Mouse (Mus musculus) cortical plate, adult 2 months (tissue): ENCODE results near the gene Nrl. TPM values are rescaled to one million over a fixed set of nuclear protein-coding genes. Genes with fewer than 3 reads are reported as not detected.

Experiments
- H3K27ac ChIP-seq: fragments of 200-500 bp; 2 replicates; pipeline ENCODE4 v1.5.1; 2012; ENCODE audit warnings: low read length, control low read depth, inconsistent platforms; ENCODE audit not compliant: insufficient read depth
- H3K4me1 ChIP-seq: fragments of 200-500 bp; 2 replicates; pipeline ENCODE4 v1.6.1; 2011; ENCODE audit warnings: low read length; ENCODE audit not compliant: control insufficient read depth, insufficient read depth
- H3K4me3 ChIP-seq: fragments of 200-500 bp; 2 replicates; pipeline ENCODE4 v1.5.1; 2011; ENCODE audit warnings: mild to moderate bottlenecking, low read length, control low read depth; ENCODE audit not compliant: insufficient read depth
- CTCF ChIP-seq: fragments of 200-500 bp; IDR thresholded peaks from 2 replicates; pipeline ENCODE4 v1.5.1; 2011; ENCODE audit warnings: mild to moderate bottlenecking, control low read depth, low read length; ENCODE audit not compliant: insufficient read depth; ENCODE audit errors: extremely low read depth
- POLR2A ChIP-seq: fragments of 200-500 bp; IDR thresholded peaks from 2 replicates; pipeline ENCODE4 v1.6.1; 2011; ENCODE audit warnings: mild to moderate bottlenecking, low read length, control low read depth; ENCODE audit not compliant: insufficient read depth; ENCODE audit errors: extremely low read depth
- polyA plus RNA-seq: library from polyadenylated mRNA; depleted of rRNA; stranded (reverse); fragments of >200 nt; gene quantifications from 2 replicates; pipeline ENCODE4 v1.2.3, GENCODE M21; 2012

Gene Nrl
- polyA plus RNA-seq, 1 experiment, result 0.21 TPM

DNA sequence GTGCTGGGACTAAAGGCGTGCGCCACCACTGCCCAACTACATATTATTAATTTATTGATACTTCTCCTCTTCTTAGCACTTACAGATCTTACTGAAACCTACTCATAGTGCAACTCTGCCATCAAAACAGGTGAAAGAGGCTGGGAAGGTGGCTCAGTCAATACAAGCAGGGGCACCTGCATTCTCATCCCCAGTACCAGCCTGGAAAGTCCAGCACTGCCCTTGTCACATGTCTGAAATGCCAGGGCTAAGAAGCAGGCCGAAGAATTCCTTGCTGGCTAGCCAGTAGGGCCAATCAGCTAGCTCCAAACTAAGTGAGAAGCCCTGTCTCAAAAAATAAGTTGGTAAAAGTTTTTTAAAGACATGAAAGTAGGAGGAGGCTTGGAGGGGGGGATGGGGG lies 32.8 kb upstream of the Nrl start:
- no peak for TF ChIP-seq POLR2A
- TF ChIP-seq CTCF, result no peak
- H3K27ac ChIP-seq, result no peak overlapping the region
- peaks cover 3% of the 10 kb centered on the region; the same call in 1 of the 2 replicates for H3K4me1 ChIP-seq
- H3K4me3 ChIP-seq, result no peak overlapping the region

DNA sequence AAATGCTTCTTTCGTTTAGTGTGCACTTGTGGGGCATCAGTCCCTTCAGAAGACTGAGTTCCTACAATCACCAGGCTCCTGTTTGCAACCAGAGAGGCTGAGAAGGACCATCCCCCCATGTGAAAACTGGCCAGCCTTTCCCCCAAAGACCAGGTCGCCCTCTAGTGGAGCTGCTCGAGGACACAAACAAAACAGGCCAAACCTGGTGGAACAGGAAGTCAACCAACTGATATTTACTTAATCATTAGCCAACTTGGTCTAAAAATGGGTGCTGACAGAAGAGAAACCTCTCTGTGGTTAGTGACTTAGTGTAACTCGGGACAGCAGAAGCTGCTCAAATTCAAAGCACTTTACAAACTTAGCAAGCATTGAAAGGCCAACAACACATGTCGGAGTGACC lies 32.2 kb upstream of the Nrl start:
- no peak overlapping the region for H3K4me3 ChIP-seq
- H3K27ac ChIP-seq, result no peak overlapping the region
- peak; percentile 85 for TF ChIP-seq CTCF
- TF ChIP-seq POLR2A, result no peak
- H3K4me1 ChIP-seq, result peaks cover 3% of the 10 kb centered on the region; the same call in 1 of the 2 replicates

- no peak overlapping the region for H3K4me3 ChIP-seq
- H3K27ac ChIP-seq, result no peak overlapping the region
- TF ChIP-seq POLR2A, result no peak
- no peak for TF ChIP-seq CTCF
- H3K4me1 ChIP-seq, result no peaks in the 10 kb centered on the region
These were observed 31.0 kb upstream of the Nrl start for GRCm38 (mm10) chr14:55555788-55556187.

GRCm38 (mm10) chr14:55554635-55555034 lies 29.9 kb upstream of the Nrl start:
- Histone ChIP-seq H3K4me3 (no peak overlapping the region), H3K4me1 (no peaks in the 10 kb centered on the region), H3K27ac (no peak overlapping the region)
- TF ChIP-seq POLR2A, result no peak
- no peak for TF ChIP-seq CTCF

- H3K4me1 ChIP-seq, result no peaks in the 10 kb centered on the region
- no peak overlapping the region for H3K4me3 ChIP-seq
- TF ChIP-seq POLR2A (no peak), CTCF (no peak)
- no peak overlapping the region for H3K27ac ChIP-seq
These were observed 27.0 kb upstream of the Nrl start for GRCm38 (mm10) chr14:55551794-55552193.

- no peak overlapping the region for H3K27ac ChIP-seq
- H3K4me3 ChIP-seq, result no peak overlapping the region
- TF ChIP-seq CTCF (no peak), POLR2A (no peak)
- H3K4me1 ChIP-seq, result no peaks in the 10 kb centered on the region
These were observed 26.6 kb upstream of the Nrl start for GRCm38 (mm10) chr14:55551347-55551746.

- no peaks in the 10 kb centered on the region for H3K4me1 ChIP-seq
- no peak overlapping the region for H3K4me3 ChIP-seq
- H3K27ac ChIP-seq, result no peak overlapping the region
- TF ChIP-seq CTCF (no peak), POLR2A (no peak)
These were observed 25.4 kb upstream of the Nrl start for GRCm38 (mm10) chr14:55550191-55550590.

GRCm38 (mm10) chr14:55544334-55544733 lies 19.6 kb upstream of the Nrl start:
- TF ChIP-seq POLR2A (no peak), CTCF (no peak)
- Histone ChIP-seq H3K4me3 (no peak overlapping the region), H3K4me1 (0 out of 2 replicates have a peak, but pooled peaks cover 3% of the 10 kb centered on the region), H3K27ac (no peak overlapping the region)

GRCm38 (mm10) chr14:55542268-55542667 lies 17.5 kb upstream of the Nrl start:
- H3K4me1 ChIP-seq, result 0 out of 2 replicates have a peak, but pooled peaks cover 3% of the 10 kb centered on the region
- H3K4me3 ChIP-seq, result no peak overlapping the region
- H3K27ac ChIP-seq, result no peak overlapping the region
- no peak for TF ChIP-seq CTCF
- TF ChIP-seq POLR2A, result no peak

GRCm38 (mm10) chr14:55540787-55541321 lies 16.1 kb upstream of the Nrl start:
- peak overlapping the region; percentile 63 for H3K4me3 ChIP-seq
- H3K27ac ChIP-seq, result peak overlapping the region; percentile 54
- TF ChIP-seq CTCF, result no peak
- peak; percentile 25; the same call in 1 of the 2 replicates for TF ChIP-seq POLR2A
- 0 out of 2 replicates have a peak, but pooled peaks cover 3% of the 10 kb centered on the region for H3K4me1 ChIP-seq
